Mouse (Mus musculus) forebrain, embryonic 10.5 days (tissue): ENCODE data around the gene Ralgapa2. TPM values are rescaled to one million over a fixed set of nuclear protein-coding genes. Genes with fewer than 3 reads are reported as not detected.
A peak's percentile ranks its signal among the peaks of the same experiment; 100 is the strongest.

Source experiments
- DNase-seq: peaks from one replicate; pipeline ENCODE4 v3.0.0-alpha.2; 2017; ENCODE audit warnings: low spot score; ENCODE audit errors: extremely low spot score
- H3K27ac ChIP-seq: fragments of 300-500 bp; sonication (generic); 2 replicates; pipeline ENCODE4 v1.5.1; 2016; ENCODE audit warnings: mild to moderate bottlenecking
- H3K27me3 ChIP-seq: fragments of 300-500 bp; sonication (generic); 2 replicates; pipeline ENCODE4 v1.6.1; 2016; ENCODE audit warnings: mild to moderate bottlenecking; ENCODE audit not compliant: poor library complexity, severe bottlenecking
- H3K36me3 ChIP-seq: fragments of 300-500 bp; sonication (generic); replicated peaks from 2 replicates; pipeline ENCODE4 v1.6.1; 2016; ENCODE audit warnings: mild to moderate bottlenecking, moderate library complexity
- H3K4me1 ChIP-seq: fragments of 300-500 bp; sonication (generic); 2 replicates; pipeline ENCODE4 v1.6.1; 2016
- H3K4me3 ChIP-seq: fragments of 300-500 bp; sonication (generic); 2 replicates; pipeline ENCODE4 v1.5.1; 2016; ENCODE audit warnings: mild to moderate bottlenecking, moderate library complexity
- H3K9me3 ChIP-seq: fragments of 300-500 bp; sonication (generic); 2 replicates; pipeline ENCODE4 v1.6.1; 2016; ENCODE audit warnings: mild to moderate bottlenecking, moderate library complexity
- WGBS: fragments of 180-500 bp; shearing (Covaris S2); methylation state at CpG from one replicate; pipeline ENCODE4 v1.1.7; 2016; 5-methylcytosine and 5-hydroxymethylcytosine counted together
- polyA plus RNA-seq: library from polyadenylated mRNA; unstranded; fragments of >200 nt; fragmentation: Nextera tagmentation; extraction: Ambion mirVana; gene quantifications from 2 replicates; pipeline ENCODE4 v1.2.1, GENCODE M21; 2016

The Ralgapa2 gene
- polyA plus RNA-seq, 1 experiment from 2014 or later, result 9.9 TPM

GRCm38 (mm10) chr2:146414484-146415291, 97.5 kb downstream of the Ralgapa2 start:
- DNase-seq, result peak; percentile 74
- H3K4me3 ChIP-seq, result no peak overlapping the region
- no peaks in the 10 kb centered on the region for H3K9me3 ChIP-seq
- H3K27ac ChIP-seq, result peak overlapping the region; percentile 4; the same call in 1 of the 2 replicates
- 37% methylated on average over 8 of the region's 8 CpGs for WGBS
- H3K27me3 ChIP-seq, result no peaks in the 10 kb centered on the region
- H3K4me1 ChIP-seq, result peaks cover 10% of the 10 kb centered on the region
- H3K36me3 ChIP-seq, result peaks cover 6% of the 10 kb centered on the region

GRCm38 (mm10) chr2:146412733-146413132, 99.4 kb downstream of the Ralgapa2 start:
- Histone ChIP-seq H3K27ac (no peak overlapping the region), H3K36me3 (peaks cover 6% of the 10 kb centered on the region), H3K9me3 (no peaks in the 10 kb centered on the region), H3K4me1 (peaks cover 10% of the 10 kb centered on the region), H3K4me3 (no peak overlapping the region), H3K27me3 (no peaks in the 10 kb centered on the region)
- 64% methylated on average over 9 of the region's 9 CpGs for WGBS
- DNase-seq, result no peak

GRCm38 (mm10) chr2:146411904-146412303, 100.2 kb downstream of the Ralgapa2 start:
- peaks cover 6% of the 10 kb centered on the region for H3K36me3 ChIP-seq
- WGBS, result 82% methylated on average over 5 of the region's 5 CpGs
- DNase-seq, result no peak
- no peaks in the 10 kb centered on the region for H3K9me3 ChIP-seq
- peaks cover 10% of the 10 kb centered on the region for H3K4me1 ChIP-seq
- H3K27me3 ChIP-seq, result no peaks in the 10 kb centered on the region
- H3K4me3 ChIP-seq, result no peak overlapping the region
- H3K27ac ChIP-seq, result no peak overlapping the region

GRCm38 (mm10) chr2:146407078-146407477, 105.1 kb downstream of the Ralgapa2 start:
- H3K9me3 ChIP-seq, result no peaks in the 10 kb centered on the region
- H3K4me1 ChIP-seq, result peaks cover 6% of the 10 kb centered on the region
- H3K36me3 ChIP-seq, result peaks cover 22% of the 10 kb centered on the region
- H3K27ac ChIP-seq, result no peak overlapping the region
- DNase-seq, result no peak
- no peak overlapping the region for H3K4me3 ChIP-seq
- 91% methylated on average over 4 of the region's 4 CpGs for WGBS
- no peaks in the 10 kb centered on the region for H3K27me3 ChIP-seq

- Histone ChIP-seq H3K27me3 (no peaks in the 10 kb centered on the region), H3K4me1 (peaks cover 25% of the 10 kb centered on the region), H3K4me3 (no peak overlapping the region), H3K27ac (no peak overlapping the region), H3K9me3 (no peaks in the 10 kb centered on the region), H3K36me3 (peaks cover 16% of the 10 kb centered on the region)
- DNase-seq, result no peak
Observed at GRCm38 (mm10) chr2:146401588-146401987, 110.6 kb downstream of the Ralgapa2 start.

GRCm38 (mm10) chr2:146400738-146401137, 111.4 kb downstream of the Ralgapa2 start:
- Histone ChIP-seq H3K36me3 (peaks cover 12% of the 10 kb centered on the region), H3K4me3 (no peak overlapping the region), H3K4me1 (peaks cover 25% of the 10 kb centered on the region), H3K27me3 (no peaks in the 10 kb centered on the region), H3K27ac (no peak overlapping the region), H3K9me3 (no peaks in the 10 kb centered on the region)
- WGBS, result 19% methylated on average over 2 of the region's 2 CpGs
- DNase-seq, result no peak

GRCm38 (mm10) chr2:146398211-146398865, 113.8 kb downstream of the Ralgapa2 start:
- 89% methylated on average over 6 of the region's 6 CpGs for WGBS
- H3K27me3 ChIP-seq, result no peaks in the 10 kb centered on the region
- no peak overlapping the region for H3K27ac ChIP-seq
- no peaks in the 10 kb centered on the region for H3K9me3 ChIP-seq
- peaks cover 5% of the 10 kb centered on the region; the same call in 1 of the 2 replicates for H3K36me3 ChIP-seq
- no peak overlapping the region for H3K4me3 ChIP-seq
- peaks cover 25% of the 10 kb centered on the region for H3K4me1 ChIP-seq
- no peak for DNase-seq

- DNase-seq, result no peak
- H3K27me3 ChIP-seq, result no peaks in the 10 kb centered on the region
- no peaks in the 10 kb centered on the region for H3K9me3 ChIP-seq
Observed at GRCm38 (mm10) chr2:146387211-146387610, 124.9 kb downstream of the Ralgapa2 start.

GRCm38 (mm10) chr2:146384582-146384981, 127.6 kb downstream of the Ralgapa2 start:
- 31% methylated on average over 1 of the region's 1 CpGs for WGBS
- no peak for DNase-seq

More at GRCm38 (mm10) chr2:146387211-146387610, 124.9 kb downstream of the Ralgapa2 start:
- H3K27ac ChIP-seq, result no peak overlapping the region
- no peaks in the 10 kb centered on the region for H3K4me1 ChIP-seq
- H3K4me3 ChIP-seq, result no peak overlapping the region
- WGBS, result 77% methylated on average over 2 of the region's 2 CpGs
- peaks cover 11% of the 10 kb centered on the region for H3K36me3 ChIP-seq

GRCm38 (mm10) chr2:146376293-146376692, 135.9 kb downstream of the Ralgapa2 start:
- Histone ChIP-seq H3K27me3 (no peaks in the 10 kb centered on the region), H3K4me1 (no peaks in the 10 kb centered on the region), H3K27ac (no peak overlapping the region), H3K9me3 (no peaks in the 10 kb centered on the region), H3K4me3 (no peak overlapping the region), H3K36me3 (no peaks in the 10 kb centered on the region)
- DNase-seq, result no peak
- WGBS, result 90% methylated on average over 5 of the region's 5 CpGs

More at GRCm38 (mm10) chr2:146384582-146384981, 127.6 kb downstream of the Ralgapa2 start:
- H3K9me3 ChIP-seq, result no peaks in the 10 kb centered on the region
- no peaks in the 10 kb centered on the region for H3K36me3 ChIP-seq
- no peaks in the 10 kb centered on the region for H3K4me1 ChIP-seq
- H3K27ac ChIP-seq, result no peak overlapping the region
- no peak overlapping the region for H3K4me3 ChIP-seq
- no peaks in the 10 kb centered on the region for H3K27me3 ChIP-seq

GRCm38 (mm10) chr2:146366098-146366497, 146.0 kb downstream of the Ralgapa2 start:
- Histone ChIP-seq H3K27me3 (no peaks in the 10 kb centered on the region), H3K4me1 (peaks cover 4% of the 10 kb centered on the region; the same call in 1 of the 2 replicates), H3K27ac (no peak overlapping the region), H3K4me3 (no peak overlapping the region), H3K9me3 (no peaks in the 10 kb centered on the region), H3K36me3 (no peaks in the 10 kb centered on the region)
- 84% methylated on average over 12 of the region's 12 CpGs for whole genome bisulfite sequencing
- no peak for DNase-seq

GRCm38 (mm10) chr2:146365368-146365983, 146.7 kb downstream of the Ralgapa2 start:
- WGBS, result 83% methylated on average over 11 of the region's 11 CpGs
- no peak for DNase-seq
- Histone ChIP-seq H3K4me3 (no peak overlapping the region), H3K4me1 (peaks cover 4% of the 10 kb centered on the region; the same call in 1 of the 2 replicates), H3K9me3 (no peaks in the 10 kb centered on the region), H3K27me3 (no peaks in the 10 kb centered on the region), H3K36me3 (no peaks in the 10 kb centered on the region), H3K27ac (no peak overlapping the region)

GRCm38 (mm10) chr2:146363483-146363882, 148.7 kb downstream of the Ralgapa2 start:
- Histone ChIP-seq H3K27me3 (no peaks in the 10 kb centered on the region), H3K4me1 (peaks cover 4% of the 10 kb centered on the region; the same call in 1 of the 2 replicates), H3K36me3 (no peaks in the 10 kb centered on the region), H3K27ac (no peak overlapping the region), H3K4me3 (no peak overlapping the region), H3K9me3 (no peaks in the 10 kb centered on the region)
- DNase-seq, result no peak
- 83% methylated on average over 2 of the region's 2 CpGs for WGBS
